Mouse (Mus musculus) myocyte (in vitro differentiated cells): ENCODE data around the gene Aif1l.

ENCODE experiments used
- MAX ChIP-seq: IDR thresholded peaks from one replicate; pipeline ENCODE4 v1.6.1; 2011; ENCODE audit warnings: low read depth, mild to moderate bottlenecking, control low read depth
- MYOD1 ChIP-seq, 3 experiments: IDR thresholded peaks; one replicate each; pipeline ENCODE4 v1.6.1; 2011; ENCODE audit warnings: control low read depth in 2 of 3, low read depth in 2 of 3, mild to moderate bottlenecking in 2 of 3, moderate library complexity in 1 of 3; ENCODE audit not compliant: insufficient read length in 2 of 3, control insufficient read depth in 1 of 3
- MYOG ChIP-seq, 3 experiments: IDR thresholded peaks; one replicate each; pipeline ENCODE4 v1.6.1; 2011; ENCODE audit warnings: control low read depth in 2 of 3, low read depth in 2 of 3, mild to moderate bottlenecking in 2 of 3; ENCODE audit not compliant: insufficient read length in 2 of 3, control insufficient read depth in 1 of 3, insufficient read depth in 1 of 3
- POLR2A ChIP-seq: IDR thresholded peaks from one replicate; pipeline ENCODE4 v1.6.1; 2011; ENCODE audit warnings: low read depth, mild to moderate bottlenecking, control low read depth, moderate library complexity; ENCODE audit not compliant: insufficient read length
- SRF ChIP-seq: IDR thresholded peaks from one replicate; pipeline ENCODE4 v1.6.1; 2011; ENCODE audit warnings: low read depth; ENCODE audit not compliant: control insufficient read depth, insufficient read length
- TCF12 ChIP-seq: IDR thresholded peaks from one replicate; pipeline ENCODE4 v1.6.1; 2011; ENCODE audit warnings: mild to moderate bottlenecking, control low read depth; ENCODE audit not compliant: poor library complexity, insufficient read depth, severe bottlenecking
- USF1 ChIP-seq: IDR thresholded peaks from one replicate; pipeline ENCODE4 v1.6.1; 2011; ENCODE audit warnings: low read depth, mild to moderate bottlenecking, control low read depth, moderate library complexity

- TF ChIP-seq POLR2A (no peak), MAX (no peak), MYOD1 (IDR thresholded peaks at IDR 0.05; ENCODE audit: control insufficient read depth in 1 of 3, insufficient read length in 2 of 3, low read depth in 2 of 3) (no peak), USF1 (no peak), SRF (no peak), MYOG (IDR thresholded peaks at IDR 0.05; ENCODE audit: control insufficient read depth in 1 of 3, insufficient read depth in 1 of 3, insufficient read length in 2 of 3, low read depth in 2 of 3) (no peak), TCF12 (no peak)
Observed at GRCm38 (mm10) chr2:31912575-31912974, 37.4 kb upstream of the Aif1l start.
